Mouse (Mus musculus) C2C12 (cell line): ENCODE measurements around the gene N4bp1. TPM values are rescaled to one million over a fixed set of nuclear protein-coding genes. Genes with fewer than 3 reads are reported as not detected.

Experiments used
- H3K27me3 ChIP-seq: one replicate; pipeline ENCODE4 v1.6.1; 2011; ENCODE audit not compliant: control insufficient read depth, insufficient read depth, insufficient read length
- H3K36me3 ChIP-seq: one replicate; pipeline ENCODE4 v1.6.1; 2011; ENCODE audit not compliant: control insufficient read depth, insufficient read depth
- H3K4me3 ChIP-seq: one replicate; pipeline ENCODE4 v1.5.1; 2011; ENCODE audit warnings: mild to moderate bottlenecking, control low read depth; ENCODE audit not compliant: poor library complexity, insufficient read depth, severe bottlenecking
- H3K79me2 ChIP-seq: one replicate; pipeline ENCODE4 v1.6.1; 2011; ENCODE audit not compliant: control insufficient read depth, insufficient read depth
- H3K79me3 ChIP-seq: one replicate; pipeline ENCODE4 v1.6.1; 2011; ENCODE audit warnings: low read depth, control low read depth
- H3ac ChIP-seq: one replicate; pipeline ENCODE3; 2011; ENCODE audit warnings: low read depth; ENCODE audit not compliant: control insufficient read depth, insufficient read length
- CEBPB ChIP-seq: IDR thresholded peaks from one replicate; pipeline ENCODE4 v1.6.1; 2011; ENCODE audit warnings: low read depth, mild to moderate bottlenecking, control low read depth, moderate library complexity
- CTCF ChIP-seq: IDR thresholded peaks from one replicate; pipeline ENCODE4 v1.5.1; 2011; ENCODE audit not compliant: control insufficient read depth, insufficient read depth, insufficient read length
- FOSL1 ChIP-seq: IDR thresholded peaks from one replicate; pipeline ENCODE4 v1.8.0; 2011; ENCODE audit warnings: mild to moderate bottlenecking, low read length; ENCODE audit not compliant: poor library complexity, insufficient read depth, severe bottlenecking
- MAX ChIP-seq: IDR thresholded peaks from one replicate; pipeline ENCODE4 v1.6.1; 2011; ENCODE audit warnings: mild to moderate bottlenecking, control low read depth
- MYOD1 ChIP-seq: IDR thresholded peaks from one replicate; pipeline ENCODE4 v1.6.1; 2011; ENCODE audit warnings: low read depth; ENCODE audit not compliant: control insufficient read depth, insufficient read length
- MYOG ChIP-seq: IDR thresholded peaks from one replicate; pipeline ENCODE4 v1.6.1; 2011; ENCODE audit not compliant: control insufficient read depth, insufficient read length; ENCODE audit errors: extremely low read depth
- USF1 ChIP-seq: IDR thresholded peaks from one replicate; pipeline ENCODE4 v1.6.1; 2011; ENCODE audit warnings: low read depth, mild to moderate bottlenecking, control low read depth, moderate library complexity
- polyA plus RNA-seq: library from polyadenylated mRNA; unstranded; fragments of >200 nt; fragmentation: generic; extraction: Trizol; gene quantifications from one replicate; pipeline ENCODE4 v1.2.1, GENCODE M21; 2012; ENCODE audit warnings: missing spikeins

The N4bp1 gene
- polyA plus RNA-seq, 1 experiment = 6.4 TPM

- Histone ChIP-seq H3K79me3 (no peaks in the 10 kb centered on the region), H3K79me2 (no peaks in the 10 kb centered on the region), H3K4me3 (no peak overlapping the region), H3K27me3 (peaks cover 10% of the 10 kb centered on the region), H3K36me3 (no peaks in the 10 kb centered on the region), H3ac (no peak overlapping the region)
- TF ChIP-seq USF1 (no peak), CTCF (no peak), MAX (no peak), CEBPB (no peak), MYOG (no peak), FOSL1 (no peak), MYOD1 (no peak)
Measured at GRCm38 (mm10) chr8:86922673-86923072, 37.6 kb upstream of the N4bp1 start.

DNA sequence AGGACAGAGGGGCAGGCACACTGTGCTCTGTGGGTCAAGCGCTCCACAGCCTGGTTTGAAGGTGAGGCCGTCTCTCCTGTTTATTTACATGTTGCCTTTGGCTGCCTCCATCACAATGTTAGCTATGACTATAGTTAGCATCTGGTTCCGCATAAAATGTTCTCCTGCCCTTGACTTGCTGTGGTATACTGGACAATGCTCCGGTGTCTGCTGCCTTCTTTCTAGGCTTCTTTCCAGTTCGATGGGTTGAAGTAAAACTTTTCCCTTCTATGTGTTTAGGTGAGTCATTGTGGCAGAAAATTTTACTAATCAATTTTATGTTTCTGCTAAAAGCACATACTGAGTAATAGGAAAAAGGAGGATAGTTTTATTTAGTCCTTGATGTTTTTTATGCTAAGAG is 37.1 kb upstream of the N4bp1 start:
- no peaks in the 10 kb centered on the region for H3K36me3 ChIP-seq
- H3ac ChIP-seq = no peak overlapping the region
- no peaks in the 10 kb centered on the region for H3K79me2 ChIP-seq
- no peaks in the 10 kb centered on the region for H3K79me3 ChIP-seq
- H3K27me3 ChIP-seq = peaks cover 10% of the 10 kb centered on the region
- no peak overlapping the region for H3K4me3 ChIP-seq
- TF ChIP-seq CTCF = no peak
- TF ChIP-seq FOSL1 = no peak
- no peak for TF ChIP-seq CEBPB
- TF ChIP-seq USF1 = no peak
- no peak for TF ChIP-seq MAX
- no peak for TF ChIP-seq MYOD1
- no peak for TF ChIP-seq MYOG

GRCm38 (mm10) chr8:86920996-86921395 is 35.9 kb upstream of the N4bp1 start:
- H3K36me3 ChIP-seq = no peaks in the 10 kb centered on the region
- H3K79me2 ChIP-seq = no peaks in the 10 kb centered on the region
- no peak overlapping the region for H3ac ChIP-seq
- TF ChIP-seq CEBPB (no peak), MYOG (no peak), FOSL1 (no peak), MYOD1 (no peak), CTCF (no peak), MAX (no peak), USF1 (no peak)
- H3K27me3 ChIP-seq = peaks cover 10% of the 10 kb centered on the region
- no peaks in the 10 kb centered on the region for H3K79me3 ChIP-seq
- H3K4me3 ChIP-seq = no peak overlapping the region

DNA sequence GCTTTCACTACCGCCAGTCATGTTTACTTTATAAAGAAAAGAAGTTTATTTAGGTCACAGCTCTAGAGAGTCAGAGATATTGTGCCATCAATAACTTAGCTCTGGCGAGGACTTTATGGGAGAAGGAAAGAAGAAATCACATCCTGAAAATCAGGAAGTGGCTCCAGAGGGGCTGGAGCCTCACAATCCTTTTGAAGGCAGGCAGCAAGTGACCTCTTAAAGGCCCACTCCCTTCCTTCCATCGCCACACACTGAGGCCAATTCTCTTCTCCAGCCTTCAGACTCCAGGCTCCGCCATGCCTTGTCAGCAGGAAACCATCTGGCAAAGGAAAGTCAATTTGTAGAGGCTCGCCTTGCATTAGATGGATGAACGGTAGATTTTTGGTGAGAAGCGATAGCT is 35.4 kb upstream of the N4bp1 start:
- H3K79me2 ChIP-seq = no peaks in the 10 kb centered on the region
- H3K36me3 ChIP-seq = no peaks in the 10 kb centered on the region
- peaks cover 10% of the 10 kb centered on the region for H3K27me3 ChIP-seq
- no peak overlapping the region for H3ac ChIP-seq
- H3K79me3 ChIP-seq = no peaks in the 10 kb centered on the region
- no peak overlapping the region for H3K4me3 ChIP-seq
- no peak for TF ChIP-seq FOSL1
- TF ChIP-seq USF1 = no peak

DNA sequence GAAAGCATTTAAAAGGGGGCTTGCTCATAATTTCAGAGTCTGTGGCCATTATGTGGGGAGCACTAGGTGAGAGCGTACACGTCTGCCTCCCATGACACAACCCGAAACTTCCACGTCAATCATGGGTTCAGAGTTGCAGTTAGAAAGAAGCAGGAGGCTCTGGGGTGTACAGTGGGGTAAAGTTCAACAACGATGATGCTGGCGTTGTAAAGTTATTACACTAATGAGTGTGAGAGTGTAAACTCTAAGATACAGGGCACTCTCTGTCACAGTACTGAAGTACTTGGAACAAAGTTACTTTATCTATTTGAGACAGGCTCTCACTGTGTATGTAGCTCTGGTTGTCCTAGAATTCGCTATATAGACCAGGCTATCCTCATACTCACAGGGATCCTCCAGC is 35.0 kb upstream of the N4bp1 start:
- Histone ChIP-seq H3K36me3 (no peaks in the 10 kb centered on the region), H3K4me3 (no peak overlapping the region), H3K79me2 (no peaks in the 10 kb centered on the region), H3K27me3 (peaks cover 12% of the 10 kb centered on the region), H3ac (no peak overlapping the region), H3K79me3 (no peaks in the 10 kb centered on the region)
- TF ChIP-seq MYOD1 (no peak), MAX (no peak), MYOG (no peak), CEBPB (no peak), CTCF (no peak), USF1 (no peak), FOSL1 (no peak)

GRCm38 (mm10) chr8:86919262-86919661 is 34.2 kb upstream of the N4bp1 start:
- Histone ChIP-seq H3K36me3 (no peaks in the 10 kb centered on the region), H3K79me2 (no peaks in the 10 kb centered on the region), H3K79me3 (no peaks in the 10 kb centered on the region), H3K4me3 (no peak overlapping the region), H3ac (no peak overlapping the region), H3K27me3 (peaks cover 17% of the 10 kb centered on the region)
- TF ChIP-seq MYOG = no peak
- no peak for TF ChIP-seq MYOD1
- TF ChIP-seq CEBPB = no peak
- TF ChIP-seq CTCF = no peak
- TF ChIP-seq USF1 = no peak
- no peak for TF ChIP-seq MAX
- TF ChIP-seq FOSL1 = no peak
